Mouse (Mus musculus): ENCODE data around the gene Gpa33. TPM values are rescaled to one million over a fixed set of nuclear protein-coding genes. Genes with fewer than 3 reads are reported as not detected.

Gpa33 gene
- polyA plus RNA-seq, 1 experiment = 3.8 TPM

GRCm38 (mm10) chr1:166181510-166181909 is 51.5 kb downstream of the Gpa33 start:
- no peak overlapping the region for H3K27ac ChIP-seq (ENCODE audit: control insufficient read depth, insufficient read depth, low read length)
- no peaks in the 10 kb centered on the region for H3K27me3 ChIP-seq (ENCODE audit: control insufficient read depth, insufficient read depth, low read length)
- TF ChIP-seq CTCF (IDR thresholded peaks at IDR 0.05; ENCODE audit: borderline replicate concordance, control insufficient read depth, extremely low read depth, insufficient read depth, low read length, poor library complexity) = no peak
- no peak for TF ChIP-seq POLR2A (IDR thresholded peaks at IDR 0.05; ENCODE audit: control insufficient read depth, extremely low read depth, insufficient read depth, low read length, poor library complexity)
- no peaks in the 10 kb centered on the region for H3K36me3 ChIP-seq (ENCODE audit: control insufficient read depth, insufficient read depth, low read length)
- H3K4me1 ChIP-seq (replicated peaks; ENCODE audit: control insufficient read depth, insufficient read depth, low read length) = no peaks in the 10 kb centered on the region
- no peak overlapping the region for H3K4me3 ChIP-seq (ENCODE audit: control insufficient read depth, insufficient read depth, low read length)
- no peak for DNase-seq
- WGBS = 95% methylated on average over 7 of the region's 7 CpGs

DNA sequence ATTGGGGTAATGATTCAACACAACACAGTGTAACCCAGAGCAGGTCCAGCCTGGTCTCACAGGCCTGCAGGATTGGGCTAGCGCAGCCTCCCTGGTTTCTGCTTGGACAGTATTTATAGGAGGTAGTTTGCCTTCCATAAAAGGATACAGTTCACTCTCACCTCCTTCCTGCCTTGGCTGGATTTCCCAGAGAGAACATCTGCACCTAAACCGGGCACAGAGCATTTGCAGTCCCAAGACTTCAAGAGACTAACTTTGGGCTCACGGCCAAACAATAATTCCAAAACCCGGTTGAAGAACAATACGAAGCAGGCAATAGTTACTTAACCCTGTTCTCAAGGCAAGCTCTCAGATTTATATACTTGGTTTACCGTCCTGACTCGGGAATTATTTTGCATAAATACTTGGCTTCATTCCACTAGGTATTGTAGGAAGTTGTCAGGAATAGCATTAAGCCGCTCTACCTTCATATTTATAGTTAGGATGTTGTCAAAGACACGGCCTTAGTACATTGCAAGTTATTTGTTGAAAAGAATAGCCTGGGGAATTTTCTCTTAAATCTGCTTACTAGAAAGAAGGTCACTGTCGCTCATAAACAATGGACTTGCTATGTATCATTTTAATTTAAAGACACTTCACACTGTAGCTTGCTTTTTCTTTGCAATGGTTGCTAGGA is 53.1 kb downstream of the Gpa33 start:
- no peak for DNase-seq
- WGBS = 91% methylated on average over 10 of the region's 10 CpGs
- TF ChIP-seq CTCF (IDR thresholded peaks at IDR 0.05; ENCODE audit: borderline replicate concordance, control insufficient read depth, extremely low read depth, insufficient read depth, low read length, poor library complexity) (no peak), POLR2A (IDR thresholded peaks at IDR 0.05; ENCODE audit: control insufficient read depth, extremely low read depth, insufficient read depth, low read length, poor library complexity) (no peak)
- H3K4me3 ChIP-seq (ENCODE audit: control insufficient read depth, insufficient read depth, low read length) = no peak overlapping the region
- no peaks in the 10 kb centered on the region for H3K27me3 ChIP-seq (ENCODE audit: control insufficient read depth, insufficient read depth, low read length)
- H3K27ac ChIP-seq (ENCODE audit: control insufficient read depth, insufficient read depth, low read length) = no peak overlapping the region
- H3K36me3 ChIP-seq (ENCODE audit: control insufficient read depth, insufficient read depth, low read length) = no peaks in the 10 kb centered on the region
- no peaks in the 10 kb centered on the region for H3K4me1 ChIP-seq (replicated peaks; ENCODE audit: control insufficient read depth, insufficient read depth, low read length)

- no peak for DNase-seq
- Histone ChIP-seq H3K4me3 (ENCODE audit: control insufficient read depth, insufficient read depth, low read length) (no peak overlapping the region), H3K4me1 (replicated peaks; ENCODE audit: control insufficient read depth, insufficient read depth, low read length) (no peaks in the 10 kb centered on the region), H3K27me3 (ENCODE audit: control insufficient read depth, insufficient read depth, low read length) (no peaks in the 10 kb centered on the region), H3K36me3 (ENCODE audit: control insufficient read depth, insufficient read depth, low read length) (no peaks in the 10 kb centered on the region), H3K27ac (ENCODE audit: control insufficient read depth, insufficient read depth, low read length) (no peak overlapping the region)
- 88% methylated on average over 22 of the region's 22 CpGs for WGBS
- TF ChIP-seq CTCF (IDR thresholded peaks at IDR 0.05; ENCODE audit: borderline replicate concordance, control insufficient read depth, extremely low read depth, insufficient read depth, low read length, poor library complexity) (no peak), POLR2A (IDR thresholded peaks at IDR 0.05; ENCODE audit: control insufficient read depth, extremely low read depth, insufficient read depth, low read length, poor library complexity) (no peak)
Measured at GRCm38 (mm10) chr1:166184391-166185229, 54.6 kb downstream of the Gpa33 start.

- H3K4me1 ChIP-seq (replicated peaks; ENCODE audit: control insufficient read depth, insufficient read depth, low read length) = no peaks in the 10 kb centered on the region
- DNase-seq = no peak
- no peak for TF ChIP-seq POLR2A (IDR thresholded peaks at IDR 0.05; ENCODE audit: control insufficient read depth, extremely low read depth, insufficient read depth, low read length, poor library complexity)
- no peak for TF ChIP-seq CTCF (IDR thresholded peaks at IDR 0.05; ENCODE audit: borderline replicate concordance, control insufficient read depth, extremely low read depth, insufficient read depth, low read length, poor library complexity)
- no peaks in the 10 kb centered on the region for H3K27me3 ChIP-seq (ENCODE audit: control insufficient read depth, insufficient read depth, low read length)
- H3K4me3 ChIP-seq (ENCODE audit: control insufficient read depth, insufficient read depth, low read length) = no peak overlapping the region
- no peaks in the 10 kb centered on the region for H3K36me3 ChIP-seq (ENCODE audit: control insufficient read depth, insufficient read depth, low read length)
- H3K27ac ChIP-seq (ENCODE audit: control insufficient read depth, insufficient read depth, low read length) = no peak overlapping the region
- 71% methylated on average over 5 of the region's 5 CpGs for WGBS
Measured at GRCm38 (mm10) chr1:166185357-166185756, 55.3 kb downstream of the Gpa33 start.

- H3K27ac ChIP-seq (ENCODE audit: control insufficient read depth, insufficient read depth, low read length) = no peak overlapping the region
- no peak for DNase-seq
- TF ChIP-seq CTCF (IDR thresholded peaks at IDR 0.05; ENCODE audit: borderline replicate concordance, control insufficient read depth, extremely low read depth, insufficient read depth, low read length, poor library complexity) (no peak), POLR2A (IDR thresholded peaks at IDR 0.05; ENCODE audit: control insufficient read depth, extremely low read depth, insufficient read depth, low read length, poor library complexity) (no peak)
- no peak overlapping the region for H3K4me3 ChIP-seq (ENCODE audit: control insufficient read depth, insufficient read depth, low read length)
- no peaks in the 10 kb centered on the region for H3K27me3 ChIP-seq (ENCODE audit: control insufficient read depth, insufficient read depth, low read length)
- WGBS = 94% methylated on average over 4 of the region's 4 CpGs
- H3K36me3 ChIP-seq (ENCODE audit: control insufficient read depth, insufficient read depth, low read length) = no peaks in the 10 kb centered on the region
- no peaks in the 10 kb centered on the region for H3K4me1 ChIP-seq (replicated peaks; ENCODE audit: control insufficient read depth, insufficient read depth, low read length)
Measured at GRCm38 (mm10) chr1:166189821-166190220, 59.8 kb downstream of the Gpa33 start.

GRCm38 (mm10) chr1:166204171-166204570 is 74.1 kb downstream of the Gpa33 start:
- TF ChIP-seq POLR2A (IDR thresholded peaks at IDR 0.05; ENCODE audit: control insufficient read depth, extremely low read depth, insufficient read depth, low read length, poor library complexity) (no peak), CTCF (IDR thresholded peaks at IDR 0.05; ENCODE audit: borderline replicate concordance, control insufficient read depth, extremely low read depth, insufficient read depth, low read length, poor library complexity) (no peak)
- WGBS = 38% methylated on average over 5 of the region's 5 CpGs
- Histone ChIP-seq H3K4me3 (ENCODE audit: control insufficient read depth, insufficient read depth, low read length) (no peak overlapping the region), H3K27me3 (ENCODE audit: control insufficient read depth, insufficient read depth, low read length) (no peaks in the 10 kb centered on the region), H3K36me3 (ENCODE audit: control insufficient read depth, insufficient read depth, low read length) (no peaks in the 10 kb centered on the region), H3K27ac (ENCODE audit: control insufficient read depth, insufficient read depth, low read length) (no peak overlapping the region), H3K4me1 (replicated peaks; ENCODE audit: control insufficient read depth, insufficient read depth, low read length) (no peaks in the 10 kb centered on the region)
- DNase-seq = no peak
